Mouse (Mus musculus): ENCODE data around the gene Rhebl1.

Gene Rhebl1

DNA sequence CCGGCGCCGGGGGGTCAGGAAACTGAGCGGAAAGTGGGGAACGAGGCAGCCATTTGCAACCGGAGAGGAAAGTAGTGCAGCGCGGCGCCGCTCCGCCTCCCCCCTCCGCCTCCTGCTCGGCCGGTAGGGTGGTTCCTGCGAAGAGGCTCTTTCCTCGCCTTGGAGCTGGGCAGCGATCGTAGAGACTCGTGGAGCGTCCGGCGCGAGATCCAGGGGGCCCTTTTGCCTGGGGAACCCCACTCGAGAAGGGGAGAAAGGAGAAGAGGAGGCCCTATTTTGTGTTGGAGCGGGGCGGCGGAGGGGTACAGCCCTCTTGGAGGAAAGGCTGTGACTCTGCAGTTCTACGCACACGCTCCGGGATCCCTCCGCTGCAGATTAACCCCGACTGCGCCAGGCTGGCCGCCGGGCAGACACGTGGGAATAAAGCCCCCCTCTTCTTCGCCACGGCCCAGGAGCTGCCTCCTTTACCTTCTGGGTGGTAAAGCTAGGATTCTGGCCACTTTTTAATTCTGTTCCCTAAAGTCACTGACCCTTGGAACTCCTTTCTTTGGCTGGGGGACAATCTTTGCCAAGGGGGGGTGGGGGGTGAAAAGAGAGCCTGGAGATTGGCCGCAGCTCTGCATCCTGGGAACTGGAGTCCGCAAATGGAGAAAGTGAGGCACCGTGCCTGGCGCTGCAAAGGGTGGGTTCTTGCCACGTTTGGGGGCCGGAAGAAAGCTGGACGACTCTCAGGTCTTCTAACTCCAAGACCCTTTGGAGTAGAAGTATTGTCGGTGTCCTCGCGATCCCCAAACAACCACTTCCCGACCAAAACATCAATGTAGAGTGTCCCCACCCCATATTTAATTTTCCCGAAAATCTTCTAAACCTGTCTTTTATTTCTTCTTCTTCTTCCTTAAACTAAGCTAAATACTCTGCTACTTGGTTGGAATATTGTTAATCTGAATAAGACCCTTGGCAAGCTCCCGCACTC, 22.1 kb downstream of the Rhebl1 start:
- peak; percentile 86 to 90 for DNase-seq (ENCODE audit: low spot score in 2 of 2)

- no peak for DNase-seq (ENCODE audit: low spot score in 2 of 2)
These were observed 23.0 kb downstream of the Rhebl1 start, which contains the start of gene Kmt2d for GRCm38 (mm10) chr15:98871070-98871915. Kmt2d (minus strand) TSS chr15:98871204.

- DNase-seq (ENCODE audit: low spot score in 2 of 2), result no peak
These were observed 23.9 kb downstream of the Rhebl1 start for GRCm38 (mm10) chr15:98870179-98871069.

- DNase-seq (ENCODE audit: low spot score in 2 of 2), result no peak
These were observed 24.8 kb downstream of the Rhebl1 start for GRCm38 (mm10) chr15:98869342-98870178.

GRCm38 (mm10) chr15:98868346-98869063, 25.8 kb downstream of the Rhebl1 start:
- no peak for DNase-seq (ENCODE audit: low spot score in 2 of 2)

DNA sequence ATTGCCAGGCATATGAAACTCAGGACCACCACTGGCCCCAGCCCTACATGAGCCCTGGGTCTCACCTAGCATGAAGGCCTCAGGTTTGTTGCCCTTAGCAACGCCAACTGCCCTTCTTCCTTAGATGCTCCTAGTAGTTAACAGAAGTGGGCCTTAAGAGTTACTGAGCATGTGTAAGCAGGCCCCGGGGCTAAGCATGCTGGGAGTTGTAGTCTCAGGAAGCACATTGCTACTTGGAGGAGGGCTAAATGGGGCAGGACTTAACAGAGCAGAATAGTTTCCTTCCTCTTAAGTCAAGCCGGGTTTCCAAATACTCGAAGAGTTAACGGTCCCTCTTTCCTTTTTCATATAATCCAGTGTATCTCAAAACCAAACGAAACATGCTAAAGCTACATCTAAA, 27.0 kb downstream of the Rhebl1 start:
- peak; percentile 85 for DNase-seq (ENCODE audit: low spot score in 2 of 2)

DNA sequence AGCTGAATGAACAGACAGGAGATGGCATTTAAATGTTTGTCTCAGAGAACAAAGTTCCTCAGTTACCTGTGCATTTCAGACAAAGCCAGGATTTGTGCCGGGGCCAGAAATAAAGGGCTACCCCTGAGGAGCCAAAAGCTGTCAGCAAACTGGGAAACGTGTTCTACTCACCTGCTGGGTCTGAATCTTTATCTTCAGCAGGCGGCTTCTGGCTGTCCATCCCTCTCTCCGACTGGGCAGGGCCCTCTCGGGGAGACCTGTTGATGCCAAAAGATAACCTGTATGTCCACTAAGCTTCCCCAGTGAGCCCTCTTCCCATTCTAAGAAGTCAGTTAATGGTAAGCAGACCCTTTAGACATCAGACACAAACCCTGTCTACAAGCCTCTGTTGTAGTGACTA, 27.8 kb downstream of the Rhebl1 start:
- no peak for DNase-seq (ENCODE audit: low spot score in 2 of 2)

DNA sequence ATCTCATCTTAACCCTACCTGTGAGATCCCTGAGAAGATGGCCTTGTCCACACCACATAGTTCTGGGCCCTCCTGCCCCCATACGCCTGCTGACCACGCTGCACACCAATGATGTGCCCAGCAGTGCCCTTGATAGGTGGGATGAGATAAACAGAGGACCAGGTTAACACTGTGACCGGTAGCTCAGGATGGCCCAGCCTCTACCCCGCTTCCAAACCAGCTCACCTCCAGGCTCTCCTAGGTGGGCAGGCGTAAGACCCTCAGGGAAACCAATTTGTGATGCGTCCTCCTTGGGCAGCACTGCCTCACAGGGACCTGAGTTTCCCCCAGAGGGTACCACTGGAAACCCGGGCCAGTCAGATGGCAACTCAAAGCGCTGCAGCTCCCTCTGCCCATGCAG, 28.6 kb downstream of the Rhebl1 start:
- no peak for DNase-seq (ENCODE audit: low spot score in 2 of 2)

GRCm38 (mm10) chr15:98864951-98865350, 29.4 kb downstream of the Rhebl1 start:
- DNase-seq (ENCODE audit: low spot score in 2 of 2), result no peak

DNA sequence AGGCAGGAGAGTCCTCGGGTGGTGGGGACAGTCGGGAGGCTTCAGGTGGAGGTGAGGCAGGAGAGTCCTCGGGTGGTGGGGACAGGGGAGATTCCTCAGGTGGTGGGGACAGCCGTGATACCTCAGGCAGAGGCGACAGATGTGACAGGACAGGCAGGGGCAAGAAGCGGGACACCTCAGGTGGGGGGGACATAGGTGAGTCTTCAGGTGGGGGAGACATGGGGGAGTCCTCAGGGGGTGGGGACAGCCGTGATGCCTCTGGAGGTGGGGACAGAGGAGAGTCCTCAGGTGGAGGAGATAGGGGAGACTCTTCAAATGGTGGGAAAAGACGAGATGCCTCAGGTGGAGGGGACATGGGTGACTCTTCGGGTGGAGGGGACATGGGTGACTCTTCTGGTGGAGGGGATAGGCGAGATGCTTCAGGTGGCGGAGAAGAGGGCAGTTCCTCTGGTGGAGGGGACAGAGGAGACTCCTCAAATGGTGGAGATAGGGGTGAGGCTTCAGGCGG, 30.8 kb downstream of the Rhebl1 start:
- DNase-seq (ENCODE audit: low spot score in 2 of 2), result no peak

- DNase-seq (ENCODE audit: low spot score in 2 of 2), result no peak
These were observed 32.5 kb downstream of the Rhebl1 start for GRCm38 (mm10) chr15:98861701-98862410.

DNA sequence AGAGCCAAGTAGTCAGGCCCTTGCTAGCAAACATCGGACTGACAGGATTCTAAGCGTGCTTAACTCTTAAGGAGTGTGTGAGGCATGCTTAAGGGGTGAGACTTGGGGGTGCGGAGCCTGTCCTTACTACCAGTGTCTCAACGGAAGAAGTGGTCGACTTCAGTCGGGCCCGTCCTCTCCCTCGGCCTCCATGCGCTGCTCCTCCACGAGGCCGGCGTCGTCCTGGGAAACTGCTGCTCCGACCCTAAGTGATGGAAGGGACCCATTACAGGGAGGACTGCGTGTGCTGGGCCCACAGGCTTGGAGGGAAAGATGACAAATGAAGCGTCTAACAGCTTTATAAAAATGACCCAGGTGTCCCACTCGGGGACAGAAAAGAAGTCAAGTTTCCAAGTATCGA, 33.4 kb downstream of the Rhebl1 start:
- DNase-seq (ENCODE audit: low spot score in 2 of 2), result no peak

- no peak for DNase-seq (ENCODE audit: low spot score in 2 of 2)
These were observed 34.9 kb downstream of the Rhebl1 start for GRCm38 (mm10) chr15:98859319-98860043.

- DNase-seq (ENCODE audit: low spot score in 2 of 2), result no peak
These were observed 40.1 kb downstream of the Rhebl1 start for GRCm38 (mm10) chr15:98854214-98854613.

GRCm38 (mm10) chr15:98853161-98853937, 41.0 kb downstream of the Rhebl1 start:
- no peak for DNase-seq (ENCODE audit: low spot score in 2 of 2)

GRCm38 (mm10) chr15:98852733-98853132, 41.6 kb downstream of the Rhebl1 start:
- no peak for DNase-seq (ENCODE audit: low spot score in 2 of 2)

DNA sequence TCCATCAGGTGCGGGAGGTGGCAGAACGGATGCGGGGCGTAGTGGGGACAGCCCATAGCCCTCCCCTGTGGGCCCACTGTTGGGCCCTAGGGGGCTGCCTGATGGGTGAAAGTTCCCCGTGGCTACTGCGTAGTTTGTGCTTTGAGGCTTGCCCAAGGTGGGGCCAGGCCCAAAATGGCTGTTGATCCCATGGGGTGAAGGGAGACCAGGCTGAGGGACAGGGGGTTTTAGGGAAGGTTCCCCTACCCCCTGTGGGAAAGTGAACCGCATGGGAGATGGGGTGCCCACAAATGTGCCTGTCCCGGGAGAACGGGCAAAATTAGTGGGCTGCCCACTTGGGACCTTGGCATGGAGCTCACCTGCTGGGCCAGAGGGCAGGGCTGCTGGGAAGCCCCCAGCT, 42.3 kb downstream of the Rhebl1 start:
- no peak for DNase-seq (ENCODE audit: low spot score in 2 of 2)

Data from spleen, postnatal 36 days (tissue).